Mouse (Mus musculus) CH12.LX (cell line): ENCODE data around the gene Myh8.

Experiments used
- CHD2 ChIP-seq: IDR thresholded peaks from 2 replicates; pipeline ENCODE4 v1.6.1; 2011; ENCODE audit warnings: low read length, improper control_type of control experiment
- CTCF ChIP-seq, 2 experiments: IDR thresholded peaks in 1 of 2; conservative IDR thresholded peaks in 1 of 2; 2 replicates each; pipeline ENCODE4 v1.5.1; 2011 to 2012; ENCODE audit warnings: low read depth in 2 of 2, low read length in 2 of 2, improper control_type of control experiment in 1 of 2, inconsistent platforms in 1 of 2, mild to moderate bottlenecking in 1 of 2, moderate library complexity in 1 of 2
- EP300 ChIP-seq: IDR thresholded peaks from 2 replicates; pipeline ENCODE4 v1.6.1; 2011; ENCODE audit warnings: low read length, improper control_type of control experiment
- HCFC1 ChIP-seq: IDR thresholded peaks from 2 replicates; pipeline ENCODE4 v1.6.1; 2012; ENCODE audit warnings: low read depth, mild to moderate bottlenecking, inconsistent platforms, low read length, improper control_type of control experiment
- KAT2A ChIP-seq: IDR thresholded peaks from 2 replicates; pipeline ENCODE4 v1.6.1; 2012; ENCODE audit warnings: low read length, improper control_type of control experiment, inconsistent platforms; ENCODE audit not compliant: insufficient replicate concordance
- MXI1 ChIP-seq: IDR thresholded peaks from 2 replicates; pipeline ENCODE4 v1.6.1; 2011; ENCODE audit warnings: mild to moderate bottlenecking, low read depth, low read length, improper control_type of control experiment
- POLR2A ChIP-seq: IDR thresholded peaks from 2 replicates; pipeline ENCODE4 v1.6.1; 2011; ENCODE audit warnings: low read depth, mild to moderate bottlenecking, improper control_type of control experiment, low read length
- RCOR1 ChIP-seq: conservative IDR thresholded peaks from 2 replicates; pipeline ENCODE4 v1.6.1; 2012; ENCODE audit warnings: low read depth, mild to moderate bottlenecking, inconsistent platforms, low read length, improper control_type of control experiment
- SIN3A ChIP-seq: IDR thresholded peaks from 2 replicates; pipeline ENCODE4 v1.6.1; 2012; ENCODE audit warnings: low read length, improper control_type of control experiment, inconsistent platforms
- SMC3 ChIP-seq: IDR thresholded peaks from 2 replicates; pipeline ENCODE4 v1.6.1; 2011; ENCODE audit warnings: low read depth, low read length, improper control_type of control experiment
- ZMIZ1 ChIP-seq: IDR thresholded peaks from 2 replicates; pipeline ENCODE4 v1.6.1; 2012; ENCODE audit warnings: low read depth, mild to moderate bottlenecking, inconsistent platforms, low read length, improper control_type of control experiment
- ZNF384 ChIP-seq: IDR thresholded peaks from 2 replicates; pipeline ENCODE4 v1.6.1; 2012; ENCODE audit warnings: low read depth, low read length, improper control_type of control experiment, inconsistent platforms

DNA sequence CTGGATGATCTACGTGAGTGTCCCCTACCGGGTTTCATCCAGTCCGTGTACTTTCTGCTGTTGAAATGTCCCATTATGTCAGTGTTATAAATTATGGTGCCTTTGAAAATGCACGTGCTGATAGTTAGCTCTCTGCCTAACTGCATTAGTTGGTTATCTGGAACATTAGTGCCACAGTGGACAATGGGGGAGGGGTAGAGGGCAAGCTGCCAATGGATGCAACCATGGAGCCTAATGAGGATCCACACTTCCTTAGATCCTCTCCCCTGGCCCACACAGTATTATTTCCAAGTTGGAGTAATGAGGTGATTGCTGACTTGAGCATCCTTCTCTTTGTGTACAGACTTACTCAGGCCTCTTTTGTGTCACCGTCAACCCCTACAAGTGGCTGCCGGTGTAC is 35.9 kb upstream of the Myh8 start:
- TF ChIP-seq CTCF (conservative IDR thresholded peaks at IDR 0.05 in 1 of 2, IDR thresholded peaks at IDR 0.05 in 1 of 2; ENCODE audit: low read depth in 2 of 2, low read length in 2 of 2) (no peak), EP300 (no peak), KAT2A (no peak), SMC3 (no peak), ZMIZ1 (no peak), CHD2 (no peak), HCFC1 (no peak), MXI1 (no peak), POLR2A (no peak), SIN3A (no peak), RCOR1 (no peak), ZNF384 (no peak)
